In genomic region chr7:128270431-128270850, GRCm38 (mm10) we compare ENCODE assay signal across 11 mouse cellular contexts. TPM values are rescaled to one million over a fixed set of nuclear protein-coding genes. Genes with fewer than 3 reads are reported as not detected.
DNase-seq lines count a peak whose midpoint lies in the region; ATAC-seq lines count a peak whose summit lies in the region.
"Had no signal": no experiment of that assay in that cellular context is flagged by ENCODE, and none has a peak within 500 bp of the region (broad histone marks: within the 10 kb centered on the region; RNA-seq: fewer than 3 reads in every experiment).

No protein-coding gene starts in this region.

- no peak for ATAC-seq in forebrain, embryonic 13.5 days
- no peak for ATAC-seq in midbrain, embryonic 14.5 days (ENCODE audit: low FRiP score, low TSS enrichment)
- ATAC-seq in erythroid progenitor cell, adult 5-6 weeks (replicated peaks; ENCODE audit: low FRiP score, poor library complexity, severe bottlenecking): peak; percentile 92
- ATAC-seq in stomach, embryonic 14.5 days (ENCODE audit: insufficient number of reproducible peaks, insufficient read depth, low FRiP score, low read depth): peak; percentile 93

- peaks cover 54% of the 10 kb centered on the region for H3K36me3 ChIP-seq in forebrain, embryonic 10.5 days (replicated peaks)
- peaks cover 42% of the 10 kb centered on the region for H3K36me3 ChIP-seq in forebrain, embryonic 13.5 days (ENCODE audit: poor library complexity, severe bottlenecking)
- peaks cover 53% of the 10 kb centered on the region for H3K36me3 ChIP-seq in midbrain, embryonic 10.5 days
- H3K36me3 ChIP-seq in midbrain, embryonic 14.5 days (ENCODE audit: control insufficient read depth, insufficient read depth, low read length): peaks cover 36% of the 10 kb centered on the region
- peaks cover 26% of the 10 kb centered on the region for H3K36me3 ChIP-seq in stomach, embryonic 14.5 days (ENCODE audit: control insufficient read depth, insufficient read depth, low read length)

- H3K9ac ChIP-seq in forebrain, embryonic 13.5 days: no peak overlapping the region
- no peak overlapping the region for H3K9ac ChIP-seq in midbrain, embryonic 14.5 days (replicated peaks; ENCODE audit: low read length)
- no peak overlapping the region for H3K9ac ChIP-seq in stomach, embryonic 14.5 days (replicated peaks; ENCODE audit: low read depth, low read length)

- H3K4me3 ChIP-seq in forebrain, embryonic 10.5 days: no peak overlapping the region
- no peak overlapping the region for H3K4me3 ChIP-seq in forebrain, embryonic 13.5 days
- no peak overlapping the region for H3K4me3 ChIP-seq in midbrain, embryonic 10.5 days
- H3K4me3 ChIP-seq in midbrain, embryonic 14.5 days (replicated peaks; ENCODE audit: low read depth, low read length): no peak overlapping the region
- H3K4me3 ChIP-seq in stomach, embryonic 14.5 days (ENCODE audit: low read depth, low read length): no peak overlapping the region

- no peak overlapping the region for H3K4me2 ChIP-seq in forebrain, embryonic 13.5 days
- H3K4me2 ChIP-seq in midbrain, embryonic 14.5 days (ENCODE audit: low read length): no peak overlapping the region
- H3K4me2 ChIP-seq in stomach, embryonic 14.5 days (replicated peaks; ENCODE audit: low read depth, low read length): no peak overlapping the region

- H3K27me3 ChIP-seq in forebrain, embryonic 10.5 days (ENCODE audit: poor library complexity, severe bottlenecking): peaks cover 11% of the 10 kb centered on the region; the same call in 1 of the 2 replicates
- no peaks in the 10 kb centered on the region for H3K27me3 ChIP-seq in forebrain, embryonic 13.5 days
- peaks cover 9% of the 10 kb centered on the region for H3K27me3 ChIP-seq in midbrain, embryonic 10.5 days (ENCODE audit: low read depth, poor library complexity, severe bottlenecking)
- H3K27me3 ChIP-seq in midbrain, embryonic 14.5 days (ENCODE audit: control insufficient read depth, insufficient read depth, low read length): no peaks in the 10 kb centered on the region
- H3K27me3 ChIP-seq in stomach, embryonic 14.5 days (ENCODE audit: control insufficient read depth, insufficient read depth, low read length): no peaks in the 10 kb centered on the region

- H3K27ac ChIP-seq in forebrain, embryonic 10.5 days: 0 out of 2 replicates have a peak overlapping the region, but pooled peaks have one; percentile 13
- H3K27ac ChIP-seq in forebrain, embryonic 13.5 days: no peak overlapping the region
- peak overlapping the region; percentile 42; the same call in 1 of the 2 replicates for H3K27ac ChIP-seq in midbrain, embryonic 10.5 days (replicated peaks)
- no peak overlapping the region for H3K27ac ChIP-seq in midbrain, embryonic 14.5 days (replicated peaks; ENCODE audit: low read depth, low read length)
- H3K27ac ChIP-seq in stomach, embryonic 14.5 days (ENCODE audit: low read length): no peak overlapping the region

- peaks cover 7% of the 10 kb centered on the region for H3K4me1 ChIP-seq in forebrain, embryonic 10.5 days
- no peaks in the 10 kb centered on the region for H3K4me1 ChIP-seq in forebrain, embryonic 13.5 days
- H3K4me1 ChIP-seq in midbrain, embryonic 10.5 days: peaks cover 6% of the 10 kb centered on the region; the same call in 1 of the 2 replicates
- no peaks in the 10 kb centered on the region for H3K4me1 ChIP-seq in midbrain, embryonic 14.5 days (ENCODE audit: control insufficient read depth, insufficient read depth, low read length)
- no peaks in the 10 kb centered on the region for H3K4me1 ChIP-seq in stomach, embryonic 14.5 days (ENCODE audit: control insufficient read depth, insufficient read depth, low read length)

- no peak for DNase-seq in forebrain, embryonic 10.5 days (ENCODE audit: extremely low spot score, low spot score)
- no peak for DNase-seq in midbrain, embryonic 10.5 days (ENCODE audit: low spot score)
- no peak for DNase-seq in midbrain, embryonic 14.5 days
- no peak for DNase-seq in adrenal gland, postnatal 4 days (ENCODE audit: low spot score in 2 of 2)
- no peak for DNase-seq in left cerebral cortex, postnatal 25 days (ENCODE audit: low spot score in 2 of 2)
- DNase-seq: adrenal gland, postnatal 25 days; left cerebral cortex, postnatal 4 days; right cerebral cortex, postnatal 4 days had no signal

- 57% methylated on average over 13 of the region's 13 CpGs for WGBS in forebrain, embryonic 10.5 days
- WGBS in forebrain, embryonic 13.5 days: 71% methylated on average over 13 of the region's 13 CpGs
- WGBS in midbrain, embryonic 10.5 days: 58% methylated on average over 13 of the region's 13 CpGs
- WGBS in midbrain, embryonic 14.5 days: 61% methylated on average over 13 of the region's 13 CpGs
- WGBS in stomach, embryonic 14.5 days: 42% methylated on average over 13 of the region's 13 CpGs

- no peaks in the 10 kb centered on the region for H3K9me3 ChIP-seq in forebrain, embryonic 10.5 days
- H3K9me3 ChIP-seq in forebrain, embryonic 13.5 days (replicated peaks): no peaks in the 10 kb centered on the region
- no peaks in the 10 kb centered on the region for H3K9me3 ChIP-seq in midbrain, embryonic 10.5 days (replicated peaks)
- H3K9me3 ChIP-seq in midbrain, embryonic 14.5 days (ENCODE audit: control insufficient read depth, low read length): no peaks in the 10 kb centered on the region
- no peaks in the 10 kb centered on the region for H3K9me3 ChIP-seq in stomach, embryonic 14.5 days (ENCODE audit: control insufficient read depth, low read depth, low read length)

- intact Hi-C loops in left cerebral cortex, postnatal 25 days (cut with DNase I): no loop called here

RNA-seq across cellular contexts. Expression of gene Slc5a2, which starts 5.0 kb away (rescaled TPM):
- 0.28 TPM in 1 of 2 replicates, not detected in the other for polyA plus RNA-seq in forebrain, embryonic 10.5 days (2016; fragmentation: Nextera tagmentation; extraction: Ambion mirVana)
- polyA plus RNA-seq in forebrain, embryonic 13.5 days (2015; fragmentation: Nextera tagmentation; extraction: Ambion mirVana): not detected in 2 replicates
- 0.28 and 0.50 TPM in 2 replicates for polyA plus RNA-seq in midbrain, embryonic 10.5 days (2016; fragmentation: Nextera tagmentation; extraction: Ambion mirVana)
- 0.31 TPM in 1 of 2 replicates, not detected in the other for polyA plus RNA-seq in midbrain, embryonic 14.5 days (2014; fragmentation: Nextera tagmentation; extraction: Ambion mirVana)
- total RNA-seq in erythroid progenitor cell, adult 5-6 weeks (2015; ENCODE audit: low replicate concordance): 2.5 TPM in 1 of 2 replicates, not detected in the other
- total RNA-seq in erythroid progenitor cell, adult 5-6 weeks (2017; ENCODE audit: low replicate concordance): 1.3 TPM in 1 of 2 replicates, not detected in the other
- 1.00 and 2.5 TPM in 2 replicates for polyA plus RNA-seq in stomach, embryonic 14.5 days (2014; fragmentation: Nextera tagmentation; extraction: Ambion mirVana)
- 10 to 100 TPM in 1 of 2 experiments, under 1 TPM in 1; 0.73 to 22.0 TPM for total RNA-seq in adrenal gland, postnatal 4 days (2021)
- total RNA-seq in left cerebral cortex, postnatal 25 days (2021): not detected
- total RNA-seq: adrenal gland, postnatal 25 days; left cerebral cortex, postnatal 4 days had no signal

RNA-seq across cellular contexts. Expression of gene Tgfb1i1, which starts 23.8 kb away (rescaled TPM):
- polyA plus RNA-seq in forebrain, embryonic 10.5 days (2016; fragmentation: Nextera tagmentation; extraction: Ambion mirVana): 22.5 and 23.3 TPM in 2 replicates
- polyA plus RNA-seq in forebrain, embryonic 13.5 days (2015; fragmentation: Nextera tagmentation; extraction: Ambion mirVana): 13.6 and 14.5 TPM in 2 replicates
- polyA plus RNA-seq in midbrain, embryonic 10.5 days (2016; fragmentation: Nextera tagmentation; extraction: Ambion mirVana): 40.9 and 45.3 TPM in 2 replicates
- 10.8 and 20.2 TPM in 2 replicates for polyA plus RNA-seq in midbrain, embryonic 14.5 days (2014; fragmentation: Nextera tagmentation; extraction: Ambion mirVana)
- 0.84 and 1.4 TPM in 2 replicates for total RNA-seq in erythroid progenitor cell, adult 5-6 weeks (2015; ENCODE audit: low replicate concordance)
- 0.51 TPM in 1 of 2 replicates, not detected in the other for total RNA-seq in erythroid progenitor cell, adult 5-6 weeks (2017; ENCODE audit: low replicate concordance)
- 203 and 205 TPM in 2 replicates for polyA plus RNA-seq in stomach, embryonic 14.5 days (2014; fragmentation: Nextera tagmentation; extraction: Ambion mirVana)
- 10 to 100 TPM; 32.0 to 35.0 TPM for total RNA-seq in adrenal gland, postnatal 4 days (2021)
- total RNA-seq in left cerebral cortex, postnatal 25 days (2021): 10 to 100 TPM; 18.6 to 22.6 TPM

RNA-seq across cellular contexts. Expression of gene BC017158, which starts 27.5 kb away (rescaled TPM):
- polyA plus RNA-seq in forebrain, embryonic 10.5 days (2016; fragmentation: Nextera tagmentation; extraction: Ambion mirVana): 22.0 and 26.2 TPM in 2 replicates
- 11.4 and 12.1 TPM in 2 replicates for polyA plus RNA-seq in forebrain, embryonic 13.5 days (2015; fragmentation: Nextera tagmentation; extraction: Ambion mirVana)
- 24.6 and 26.3 TPM in 2 replicates for polyA plus RNA-seq in midbrain, embryonic 10.5 days (2016; fragmentation: Nextera tagmentation; extraction: Ambion mirVana)
- 20.1 and 20.2 TPM in 2 replicates for polyA plus RNA-seq in midbrain, embryonic 14.5 days (2014; fragmentation: Nextera tagmentation; extraction: Ambion mirVana)
- total RNA-seq in erythroid progenitor cell, adult 5-6 weeks (2015; ENCODE audit: low replicate concordance): 90.5 and 137 TPM in 2 replicates
- 85.2 and 107 TPM in 2 replicates for total RNA-seq in erythroid progenitor cell, adult 5-6 weeks (2017; ENCODE audit: low replicate concordance)
- 36.8 and 42.8 TPM in 2 replicates for polyA plus RNA-seq in stomach, embryonic 14.5 days (2014; fragmentation: Nextera tagmentation; extraction: Ambion mirVana)
- total RNA-seq in adrenal gland, postnatal 4 days (2021): 10 to 100 TPM; 39.3 to 39.4 TPM
- 10 to 100 TPM; 20.8 to 26.7 TPM for total RNA-seq in left cerebral cortex, postnatal 25 days (2021)

RNA-seq across cellular contexts. Expression of gene 9130023H24Rik, which starts 32.6 kb away (rescaled TPM):
- polyA plus RNA-seq in forebrain, embryonic 10.5 days (2016; fragmentation: Nextera tagmentation; extraction: Ambion mirVana): 10.0 and 10.7 TPM in 2 replicates
- 9.5 and 11.3 TPM in 2 replicates for polyA plus RNA-seq in forebrain, embryonic 13.5 days (2015; fragmentation: Nextera tagmentation; extraction: Ambion mirVana)
- 10.3 and 11.7 TPM in 2 replicates for polyA plus RNA-seq in midbrain, embryonic 10.5 days (2016; fragmentation: Nextera tagmentation; extraction: Ambion mirVana)
- polyA plus RNA-seq in midbrain, embryonic 14.5 days (2014; fragmentation: Nextera tagmentation; extraction: Ambion mirVana): 9.1 and 11.5 TPM in 2 replicates
- 3.6 and 5.9 TPM in 2 replicates for total RNA-seq in erythroid progenitor cell, adult 5-6 weeks (2015; ENCODE audit: low replicate concordance)
- total RNA-seq in erythroid progenitor cell, adult 5-6 weeks (2017; ENCODE audit: low replicate concordance): 2.6 and 2.8 TPM in 2 replicates
- 9.7 and 9.9 TPM in 2 replicates for polyA plus RNA-seq in stomach, embryonic 14.5 days (2014; fragmentation: Nextera tagmentation; extraction: Ambion mirVana)
- 1 to 10 TPM; 8.4 TPM for total RNA-seq in adrenal gland, postnatal 4 days (2021)
- 1 to 10 TPM; 3.3 to 3.9 TPM for total RNA-seq in left cerebral cortex, postnatal 25 days (2021)

RNA-seq across cellular contexts. Expression of gene Armc5, which starts 33.3 kb away (rescaled TPM):
- 15.3 and 15.4 TPM in 2 replicates for polyA plus RNA-seq in forebrain, embryonic 10.5 days (2016; fragmentation: Nextera tagmentation; extraction: Ambion mirVana)
- polyA plus RNA-seq in forebrain, embryonic 13.5 days (2015; fragmentation: Nextera tagmentation; extraction: Ambion mirVana): 11.0 and 12.2 TPM in 2 replicates
- polyA plus RNA-seq in midbrain, embryonic 10.5 days (2016; fragmentation: Nextera tagmentation; extraction: Ambion mirVana): 15.4 and 16.7 TPM in 2 replicates
- polyA plus RNA-seq in midbrain, embryonic 14.5 days (2014; fragmentation: Nextera tagmentation; extraction: Ambion mirVana): 8.3 and 10.2 TPM in 2 replicates
- 3.4 and 4.7 TPM in 2 replicates for total RNA-seq in erythroid progenitor cell, adult 5-6 weeks (2015; ENCODE audit: low replicate concordance)
- 3.1 and 4.5 TPM in 2 replicates for total RNA-seq in erythroid progenitor cell, adult 5-6 weeks (2017; ENCODE audit: low replicate concordance)
- 11.5 and 12.2 TPM in 2 replicates for polyA plus RNA-seq in stomach, embryonic 14.5 days (2014; fragmentation: Nextera tagmentation; extraction: Ambion mirVana)
- 10 to 100 TPM; 23.7 to 25.2 TPM for total RNA-seq in adrenal gland, postnatal 4 days (2021)
- 10 to 100 TPM; 13.0 to 13.4 TPM for total RNA-seq in left cerebral cortex, postnatal 25 days (2021)

Comparison
In these comparisons a context has a peak if more than half of its experiments do, and no peak if none do; other contexts are left out.
1. H3K27ac ChIP-seq: peak in forebrain, embryonic 10.5 days (single experiment) and midbrain, embryonic 10.5 days (single experiment); none in forebrain, embryonic 13.5 days (single experiment), midbrain, embryonic 14.5 days (single experiment) and stomach, embryonic 14.5 days (single experiment).
2. ATAC-seq: peak in erythroid progenitor cell, adult 5-6 weeks (single experiment) and stomach, embryonic 14.5 days (single experiment); none in forebrain, embryonic 13.5 days (single experiment) and midbrain, embryonic 14.5 days (single experiment).